Mouse (Mus musculus) bone marrow, adult 2 months (tissue): ENCODE measurements around the gene Prkn. TPM values are rescaled to one million over a fixed set of nuclear protein-coding genes. Genes with fewer than 3 reads are reported as not detected.

ENCODE experiments used
- H3K27ac ChIP-seq: fragments of 200-500 bp; 2 replicates; pipeline ENCODE4 v1.5.1; 2012; ENCODE audit warnings: low read depth, mild to moderate bottlenecking, control low read depth, inconsistent platforms, low read length; ENCODE audit not compliant: control insufficient read depth, poor library complexity, insufficient read depth
- H3K4me1 ChIP-seq: fragments of 200-500 bp; 2 replicates; pipeline ENCODE4 v1.6.1; 2011; ENCODE audit warnings: low read length; ENCODE audit not compliant: control insufficient read depth, insufficient read depth
- H3K4me3 ChIP-seq: fragments of 200-500 bp; replicated peaks from 2 replicates; pipeline ENCODE3; 2011; ENCODE audit warnings: mild to moderate bottlenecking, low read depth, low read length, control low read depth; ENCODE audit not compliant: control insufficient read depth
- CTCF ChIP-seq: fragments of 200-500 bp; IDR thresholded peaks from 2 replicates; pipeline ENCODE4 v1.5.1; 2011; ENCODE audit warnings: low read length, control low read depth; ENCODE audit not compliant: control insufficient read depth, insufficient read depth
- POLR2A ChIP-seq: fragments of 200-500 bp; IDR thresholded peaks from 2 replicates; pipeline ENCODE4 v1.6.1; 2011; ENCODE audit warnings: low read depth, mild to moderate bottlenecking, control low read depth, low read length, borderline replicate concordance; ENCODE audit not compliant: control insufficient read depth
- WGBS: fragments of 180-500 bp; shearing (Covaris S2); methylation state at CpG from one replicate; pipeline ENCODE4 v1.1.7; 2018; 5-methylcytosine and 5-hydroxymethylcytosine counted together
- polyA plus RNA-seq: library from polyadenylated mRNA; stranded (reverse); fragments of >200 nt; gene quantifications from 2 replicates; pipeline ENCODE4 v1.2.4, GENCODE M21; 2011; ENCODE audit warnings: low replicate concordance; ENCODE audit not compliant: missing spikeins, insufficient read depth, insufficient read length

Gene Prkn
- polyA plus RNA-seq, 1 experiment = 2.5 TPM

- Histone ChIP-seq H3K4me1 (no peaks in the 10 kb centered on the region), H3K27ac (no peak overlapping the region), H3K4me3 (no peak overlapping the region)
- 61% methylated on average over 3 of the region's 3 CpGs for WGBS
- TF ChIP-seq POLR2A (no peak), CTCF (no peak)
Measured at GRCm38 (mm10) chr17:11807280-11807679, 967.1 kb downstream of the Prkn start.

GRCm38 (mm10) chr17:11817886-11818285 lies 977.7 kb downstream of the Prkn start:
- no peak overlapping the region for H3K4me3 ChIP-seq
- no peak overlapping the region for H3K27ac ChIP-seq
- WGBS = 79% methylated on average over 2 of the region's 2 CpGs
- H3K4me1 ChIP-seq = no peaks in the 10 kb centered on the region
- TF ChIP-seq POLR2A (no peak), CTCF (no peak)

GRCm38 (mm10) chr17:11819506-11819905 lies 979.3 kb downstream of the Prkn start:
- Histone ChIP-seq H3K4me1 (no peaks in the 10 kb centered on the region), H3K4me3 (no peak overlapping the region), H3K27ac (no peak overlapping the region)
- no peak for TF ChIP-seq POLR2A
- WGBS = 65% methylated on average over 8 of the region's 8 CpGs

GRCm38 (mm10) chr17:11820757-11821156 lies 980.6 kb downstream of the Prkn start:
- H3K27ac ChIP-seq = no peak overlapping the region
- WGBS = 79% methylated on average over 4 of the region's 4 CpGs
- no peak overlapping the region for H3K4me3 ChIP-seq
- H3K4me1 ChIP-seq = no peaks in the 10 kb centered on the region
- TF ChIP-seq POLR2A = no peak
- TF ChIP-seq CTCF = no peak

- WGBS = 30% methylated on average over 3 of the region's 3 CpGs
- no peak overlapping the region for H3K4me3 ChIP-seq
- no peak for TF ChIP-seq POLR2A
- no peak for TF ChIP-seq CTCF
Measured at GRCm38 (mm10) chr17:11829501-11829900, 989.3 kb downstream of the Prkn start.

GRCm38 (mm10) chr17:11837121-11837520 lies 996.9 kb downstream of the Prkn start:
- H3K27ac ChIP-seq = no peak overlapping the region
- H3K4me3 ChIP-seq = no peak overlapping the region
- no peak for TF ChIP-seq POLR2A
- no peak for TF ChIP-seq CTCF
- H3K4me1 ChIP-seq = no peaks in the 10 kb centered on the region
- 71% methylated on average over 3 of the region's 3 CpGs for WGBS

More at GRCm38 (mm10) chr17:11829501-11829900, 989.3 kb downstream of the Prkn start:
- Histone ChIP-seq H3K4me1 (no peaks in the 10 kb centered on the region), H3K27ac (no peak overlapping the region)

- H3K27ac ChIP-seq = no peak overlapping the region
- no peak overlapping the region for H3K4me3 ChIP-seq
- no peaks in the 10 kb centered on the region for H3K4me1 ChIP-seq
- TF ChIP-seq POLR2A = no peak
- TF ChIP-seq CTCF = no peak
- WGBS = 81% methylated on average over 4 of the region's 4 CpGs
Measured at GRCm38 (mm10) chr17:11844436-11844835, 1004.3 kb downstream of the Prkn start.

GRCm38 (mm10) chr17:11844989-11845388 lies 1004.8 kb downstream of the Prkn start:
- Histone ChIP-seq H3K4me1 (no peaks in the 10 kb centered on the region), H3K4me3 (no peak overlapping the region), H3K27ac (no peak overlapping the region)
- 32% methylated on average over 3 of the region's 3 CpGs for WGBS
- TF ChIP-seq POLR2A (no peak), CTCF (no peak)

- WGBS = 10% methylated on average over 2 of the region's 2 CpGs
- Histone ChIP-seq H3K27ac (no peak overlapping the region), H3K4me3 (no peak overlapping the region), H3K4me1 (no peaks in the 10 kb centered on the region)
- TF ChIP-seq POLR2A = no peak
- TF ChIP-seq CTCF = no peak
Measured at GRCm38 (mm10) chr17:11845506-11845905, 1005.3 kb downstream of the Prkn start.

- Histone ChIP-seq H3K4me1 (no peaks in the 10 kb centered on the region), H3K27ac (no peak overlapping the region), H3K4me3 (no peak overlapping the region)
- TF ChIP-seq POLR2A (no peak), CTCF (no peak)
- 85% methylated on average over 10 of the region's 10 CpGs for WGBS
Measured at GRCm38 (mm10) chr17:11854571-11854970, 1014.4 kb downstream of the Prkn start.
